Mouse (Mus musculus): ENCODE results near the gene Ccdc116.
"Not testable (repeated sequence)": the region's sequence is repeated elsewhere in the genome, so short reads cannot be mapped to it uniquely, and the experiment has no call there.

Gene Ccdc116

GRCm38 (mm10) chr16:17146772-17147235 lies at the start of gene Ccdc116:
Gene Ccdc116 (minus strand): TSS chr16:17147229.
- DNase-seq (ENCODE audit: low spot score in 2 of 2), result peak; percentile 54 to 82

GRCm38 (mm10) chr16:17193823-17194222 lies 46.8 kb upstream of the Ccdc116 start:
- no peak for DNase-seq (ENCODE audit: low spot score in 2 of 2)

GRCm38 (mm10) chr16:17185475-17185874 lies 38.4 kb upstream of the Ccdc116 start:
- DNase-seq (ENCODE audit: low spot score in 2 of 2), result no peak

GRCm38 (mm10) chr16:17183003-17183402 lies 36.0 kb upstream of the Ccdc116 start:
- DNase-seq (ENCODE audit: low spot score in 2 of 2), result no peak

- DNase-seq (ENCODE audit: low spot score in 2 of 2), result no peak
Observed at GRCm38 (mm10) chr16:17182136-17182535, 35.1 kb upstream of the Ccdc116 start.

GRCm38 (mm10) chr16:17181382-17181781 lies 34.4 kb upstream of the Ccdc116 start:
- peak in 1 of 2 experiments; percentile 43 for DNase-seq (ENCODE audit: low spot score in 2 of 2)

GRCm38 (mm10) chr16:17179706-17180105 lies 32.7 kb upstream of the Ccdc116 start:
- DNase-seq (ENCODE audit: low spot score in 2 of 2), result no peak

- no peak for DNase-seq (ENCODE audit: low spot score in 2 of 2)
Observed at GRCm38 (mm10) chr16:17177623-17178170, 30.7 kb upstream of the Ccdc116 start.

GRCm38 (mm10) chr16:17175765-17176164 lies 28.7 kb upstream of the Ccdc116 start:
- DNase-seq (ENCODE audit: low spot score in 2 of 2), result no peak

GRCm38 (mm10) chr16:17168049-17168448 lies 21.0 kb upstream of the Ccdc116 start:
- DNase-seq (ENCODE audit: low spot score in 2 of 2), result no peak

GRCm38 (mm10) chr16:17167179-17167578 lies 20.1 kb upstream of the Ccdc116 start:
- no peak for DNase-seq (ENCODE audit: low spot score in 2 of 2)

GRCm38 (mm10) chr16:17165478-17165877 lies 18.4 kb upstream of the Ccdc116 start:
- DNase-seq (ENCODE audit: low spot score in 2 of 2), result not testable (repeated sequence)

- no peak for DNase-seq (ENCODE audit: low spot score in 2 of 2)
Observed at GRCm38 (mm10) chr16:17154346-17154745, 7.3 kb upstream of the Ccdc116 start.

GRCm38 (mm10) chr16:17151874-17152273 lies 4.8 kb upstream of the Ccdc116 start:
- no peak for DNase-seq (ENCODE audit: low spot score in 2 of 2)

GRCm38 (mm10) chr16:17150520-17151258 lies 3.7 kb upstream of the Ccdc116 start:
- DNase-seq (ENCODE audit: low spot score in 2 of 2), result no peak

- DNase-seq (ENCODE audit: low spot score in 2 of 2), result peak in 1 of 2 experiments; percentile 48
Observed at GRCm38 (mm10) chr16:17148084-17148483, 1.1 kb upstream of the Ccdc116 start.

- peak; percentile 26 to 30 for DNase-seq (ENCODE audit: low spot score in 2 of 2)
Observed at GRCm38 (mm10) chr16:17147391-17147929, 431 bp upstream of the Ccdc116 start.

GRCm38 (mm10) chr16:17144339-17144738 lies 2.7 kb downstream of the Ccdc116 start, which contains the start of gene Ydjc:
Gene Ydjc (plus strand): TSS chr16:17144621.
- DNase-seq (ENCODE audit: low spot score in 2 of 2), result no peak

- DNase-seq (ENCODE audit: low spot score in 2 of 2), result no peak
Observed at GRCm38 (mm10) chr16:17137355-17137754, 9.7 kb downstream of the Ccdc116 start.

- DNase-seq (ENCODE audit: low spot score in 2 of 2), result no peak
Observed at GRCm38 (mm10) chr16:17132906-17133200, 14.2 kb downstream of the Ccdc116 start.

- DNase-seq (ENCODE audit: low spot score in 2 of 2), result peak; percentile 91 to 97
Observed at GRCm38 (mm10) chr16:17132089-17132905, 14.7 kb downstream of the Ccdc116 start, which contains the start of gene Sdf2l1. Gene Sdf2l1 (minus strand): TSS chr16:17132383.
